Mouse (Mus musculus): ENCODE results near the gene Ksr2. TPM values are rescaled to one million over a fixed set of nuclear protein-coding genes. Genes with fewer than 3 reads are reported as not detected.

Ksr2 gene
- polyA plus RNA-seq, 1 experiment = 9.1 TPM

- H3K4me1 ChIP-seq (ENCODE audit: control insufficient read depth, insufficient read depth, low read length) = no peaks in the 10 kb centered on the region
Observed at GRCm38 (mm10) chr5:117791875-117792274, 378.1 kb downstream of the Ksr2 start.

GRCm38 (mm10) chr5:117800849-117801248 lies 387.0 kb downstream of the Ksr2 start:
- Histone ChIP-seq H3K4me3 (ENCODE audit: insufficient read depth, low read length) (no peak overlapping the region), H3K27ac (ENCODE audit: insufficient read depth, low read length) (no peak overlapping the region), H3K4me1 (ENCODE audit: control insufficient read depth, insufficient read depth, low read length) (no peaks in the 10 kb centered on the region)
- TF ChIP-seq CTCF (IDR thresholded peaks at IDR 0.05; ENCODE audit: extremely low read depth, insufficient read depth, low read length) (no peak), POLR2A (IDR thresholded peaks at IDR 0.05; ENCODE audit: extremely low read depth, insufficient read depth, low read length) (no peak)

More at GRCm38 (mm10) chr5:117791875-117792274, 378.1 kb downstream of the Ksr2 start:
- no peak for TF ChIP-seq POLR2A (IDR thresholded peaks at IDR 0.05; ENCODE audit: extremely low read depth, insufficient read depth, low read length)
- no peak for TF ChIP-seq CTCF (IDR thresholded peaks at IDR 0.05; ENCODE audit: extremely low read depth, insufficient read depth, low read length)
- no peak overlapping the region for H3K27ac ChIP-seq (ENCODE audit: insufficient read depth, low read length)
- no peak overlapping the region for H3K4me3 ChIP-seq (ENCODE audit: insufficient read depth, low read length)

GRCm38 (mm10) chr5:117802071-117802521 lies 388.3 kb downstream of the Ksr2 start:
- Histone ChIP-seq H3K4me3 (ENCODE audit: insufficient read depth, low read length) (no peak overlapping the region), H3K4me1 (ENCODE audit: control insufficient read depth, insufficient read depth, low read length) (no peaks in the 10 kb centered on the region), H3K27ac (ENCODE audit: insufficient read depth, low read length) (no peak overlapping the region)
- no peak for TF ChIP-seq CTCF (IDR thresholded peaks at IDR 0.05; ENCODE audit: extremely low read depth, insufficient read depth, low read length)
- TF ChIP-seq POLR2A (IDR thresholded peaks at IDR 0.05; ENCODE audit: extremely low read depth, insufficient read depth, low read length) = no peak

GRCm38 (mm10) chr5:117803551-117803950 lies 389.8 kb downstream of the Ksr2 start:
- no peak overlapping the region for H3K4me3 ChIP-seq (ENCODE audit: insufficient read depth, low read length)
- no peaks in the 10 kb centered on the region for H3K4me1 ChIP-seq (ENCODE audit: control insufficient read depth, insufficient read depth, low read length)
- no peak for TF ChIP-seq POLR2A (IDR thresholded peaks at IDR 0.05; ENCODE audit: extremely low read depth, insufficient read depth, low read length)
- TF ChIP-seq CTCF (IDR thresholded peaks at IDR 0.05; ENCODE audit: extremely low read depth, insufficient read depth, low read length) = no peak
- H3K27ac ChIP-seq (ENCODE audit: insufficient read depth, low read length) = no peak overlapping the region

- TF ChIP-seq POLR2A (IDR thresholded peaks at IDR 0.05; ENCODE audit: extremely low read depth, insufficient read depth, low read length) (no peak), CTCF (IDR thresholded peaks at IDR 0.05; ENCODE audit: extremely low read depth, insufficient read depth, low read length) (no peak)
- H3K4me1 ChIP-seq (ENCODE audit: control insufficient read depth, insufficient read depth, low read length) = no peaks in the 10 kb centered on the region
Observed at GRCm38 (mm10) chr5:117810930-117811329, 397.1 kb downstream of the Ksr2 start.

GRCm38 (mm10) chr5:117818800-117819199 lies 405.0 kb downstream of the Ksr2 start:
- H3K27ac ChIP-seq (ENCODE audit: insufficient read depth, low read length) = no peak overlapping the region
- H3K4me1 ChIP-seq (ENCODE audit: control insufficient read depth, insufficient read depth, low read length) = no peaks in the 10 kb centered on the region

More at GRCm38 (mm10) chr5:117810930-117811329, 397.1 kb downstream of the Ksr2 start:
- Histone ChIP-seq H3K27ac (ENCODE audit: insufficient read depth, low read length) (no peak overlapping the region), H3K4me3 (ENCODE audit: insufficient read depth, low read length) (no peak overlapping the region)

GRCm38 (mm10) chr5:117820445-117820844 lies 406.6 kb downstream of the Ksr2 start:
- TF ChIP-seq POLR2A (IDR thresholded peaks at IDR 0.05; ENCODE audit: extremely low read depth, insufficient read depth, low read length) (no peak), CTCF (IDR thresholded peaks at IDR 0.05; ENCODE audit: extremely low read depth, insufficient read depth, low read length) (no peak)
- no peaks in the 10 kb centered on the region for H3K4me1 ChIP-seq (ENCODE audit: control insufficient read depth, insufficient read depth, low read length)
- H3K27ac ChIP-seq (ENCODE audit: insufficient read depth, low read length) = no peak overlapping the region
- H3K4me3 ChIP-seq (ENCODE audit: insufficient read depth, low read length) = no peak overlapping the region

More at GRCm38 (mm10) chr5:117818800-117819199, 405.0 kb downstream of the Ksr2 start:
- TF ChIP-seq POLR2A (IDR thresholded peaks at IDR 0.05; ENCODE audit: extremely low read depth, insufficient read depth, low read length) = no peak
- TF ChIP-seq CTCF (IDR thresholded peaks at IDR 0.05; ENCODE audit: extremely low read depth, insufficient read depth, low read length) = no peak
- H3K4me3 ChIP-seq (ENCODE audit: insufficient read depth, low read length) = no peak overlapping the region

GRCm38 (mm10) chr5:117823811-117824210 lies 410.0 kb downstream of the Ksr2 start:
- Histone ChIP-seq H3K27ac (ENCODE audit: insufficient read depth, low read length) (no peak overlapping the region), H3K4me3 (ENCODE audit: insufficient read depth, low read length) (no peak overlapping the region), H3K4me1 (ENCODE audit: control insufficient read depth, insufficient read depth, low read length) (no peaks in the 10 kb centered on the region)
- TF ChIP-seq POLR2A (IDR thresholded peaks at IDR 0.05; ENCODE audit: extremely low read depth, insufficient read depth, low read length) = no peak
- no peak for TF ChIP-seq CTCF (IDR thresholded peaks at IDR 0.05; ENCODE audit: extremely low read depth, insufficient read depth, low read length)

GRCm38 (mm10) chr5:117824486-117824885 lies 410.7 kb downstream of the Ksr2 start:
- H3K4me1 ChIP-seq (ENCODE audit: control insufficient read depth, insufficient read depth, low read length) = no peaks in the 10 kb centered on the region
- TF ChIP-seq CTCF (IDR thresholded peaks at IDR 0.05; ENCODE audit: extremely low read depth, insufficient read depth, low read length) (no peak), POLR2A (IDR thresholded peaks at IDR 0.05; ENCODE audit: extremely low read depth, insufficient read depth, low read length) (no peak)

More at GRCm38 (mm10) chr5:117824486-117824885, 410.7 kb downstream of the Ksr2 start:
- Histone ChIP-seq H3K4me3 (ENCODE audit: insufficient read depth, low read length) (no peak overlapping the region), H3K27ac (ENCODE audit: insufficient read depth, low read length) (no peak overlapping the region)

Other genes with a start within 250 kb of the Ksr2 start
- gene Pebp1, start 126.4 kb upstream of the Ksr2 start, polyA plus RNA-seq (2012; rRNA removed) = 738 and 746 TPM in 2 replicates
- 2.1 and 2.9 TPM in 2 replicates for gene Vsig10, start 94.9 kb upstream of the Ksr2 start, polyA plus RNA-seq (2012; rRNA removed)
- 414 and 428 TPM in 2 replicates for gene Wsb2, start 56.7 kb upstream of the Ksr2 start, polyA plus RNA-seq (2012; rRNA removed)
- gene Rfc5, start 25.0 kb upstream of the Ksr2 start, polyA plus RNA-seq (2012; rRNA removed) = 16.8 and 18.5 TPM in 2 replicates